Mouse (Mus musculus): ENCODE data around the gene Clec2d.
"Not testable (repeated sequence)": the region's sequence is repeated elsewhere in the genome, so short reads cannot be mapped to it uniquely, and the experiment has no call there.

The Clec2d gene

DNA sequence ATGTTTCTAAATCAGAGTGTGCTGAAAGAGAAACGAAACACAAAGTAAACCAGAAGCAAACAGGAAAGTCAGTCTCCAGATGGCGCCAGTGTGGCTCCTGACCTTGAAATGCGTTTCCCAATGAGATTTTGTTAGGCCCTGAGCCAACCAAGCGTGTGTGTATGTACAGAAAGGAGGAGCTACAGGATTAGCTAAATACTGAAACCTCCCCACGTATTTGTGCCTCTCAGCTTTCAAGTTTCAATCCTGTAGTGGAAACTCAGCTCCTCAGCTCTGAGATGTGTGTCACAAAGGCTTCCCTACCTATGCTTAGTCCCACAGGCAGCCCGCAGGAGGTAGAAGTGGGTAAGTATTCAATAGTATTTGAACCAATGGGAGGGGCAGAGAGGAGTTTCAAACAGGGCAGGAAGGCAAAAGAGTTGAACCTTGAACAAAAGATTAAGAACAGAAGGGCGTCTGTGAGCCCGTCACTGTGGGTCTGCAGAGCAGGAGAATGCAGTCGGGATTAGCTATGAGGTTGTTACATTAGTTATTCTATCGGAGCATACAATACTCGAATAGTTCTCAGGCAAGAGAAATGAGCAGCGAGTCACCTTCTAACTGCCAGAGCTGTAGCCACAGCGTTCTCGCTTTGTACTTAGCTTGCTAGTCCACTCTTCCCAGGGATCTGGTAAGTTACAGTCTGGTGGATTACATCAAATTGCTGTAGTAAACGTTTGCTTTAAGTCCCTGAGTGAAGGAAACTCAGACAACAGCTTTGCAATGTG, at the start of gene Clec2d:
Gene Clec2d, plus strand, starts transcription at position 213 of the 767 bp plus-strand sequence.
- DNase-seq (ENCODE audit: extremely low spot score, low read depth, low spot score) = peak; percentile 41

- no peak for DNase-seq (ENCODE audit: extremely low spot score, low read depth, low spot score)
Measured at GRCm38 (mm10) chr6:129132604-129133341, 47.6 kb upstream of the Clec2d start.

DNA sequence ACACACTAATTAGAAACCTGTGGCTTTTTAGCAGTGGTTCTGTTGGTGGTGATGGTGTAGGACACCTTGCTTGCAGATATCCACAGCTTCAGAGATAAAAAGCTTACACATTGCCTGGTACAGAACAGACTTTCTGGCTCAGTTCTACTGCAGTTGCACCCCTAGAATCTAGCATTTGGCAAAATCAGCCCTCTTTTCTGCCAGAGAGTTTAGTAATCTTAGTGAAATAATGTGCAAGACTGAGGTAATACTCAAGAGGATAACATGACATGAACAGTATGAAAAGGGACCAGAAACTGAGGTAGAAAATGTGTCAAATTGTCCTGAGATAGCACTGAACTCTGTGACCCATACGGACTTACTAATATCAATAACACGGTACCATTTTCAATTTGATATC, 33.6 kb upstream of the Clec2d start:
- DNase-seq (ENCODE audit: extremely low spot score, low read depth, low spot score) = no peak

GRCm38 (mm10) chr6:129160103-129160502, 20.3 kb upstream of the Clec2d start:
- no peak for DNase-seq (ENCODE audit: extremely low spot score, low read depth, low spot score)

GRCm38 (mm10) chr6:129161136-129161535, 19.3 kb upstream of the Clec2d start:
- DNase-seq (ENCODE audit: extremely low spot score, low read depth, low spot score) = no peak

- DNase-seq (ENCODE audit: extremely low spot score, low read depth, low spot score) = no peak
Measured at GRCm38 (mm10) chr6:129161951-129162350, 18.5 kb upstream of the Clec2d start.

DNA sequence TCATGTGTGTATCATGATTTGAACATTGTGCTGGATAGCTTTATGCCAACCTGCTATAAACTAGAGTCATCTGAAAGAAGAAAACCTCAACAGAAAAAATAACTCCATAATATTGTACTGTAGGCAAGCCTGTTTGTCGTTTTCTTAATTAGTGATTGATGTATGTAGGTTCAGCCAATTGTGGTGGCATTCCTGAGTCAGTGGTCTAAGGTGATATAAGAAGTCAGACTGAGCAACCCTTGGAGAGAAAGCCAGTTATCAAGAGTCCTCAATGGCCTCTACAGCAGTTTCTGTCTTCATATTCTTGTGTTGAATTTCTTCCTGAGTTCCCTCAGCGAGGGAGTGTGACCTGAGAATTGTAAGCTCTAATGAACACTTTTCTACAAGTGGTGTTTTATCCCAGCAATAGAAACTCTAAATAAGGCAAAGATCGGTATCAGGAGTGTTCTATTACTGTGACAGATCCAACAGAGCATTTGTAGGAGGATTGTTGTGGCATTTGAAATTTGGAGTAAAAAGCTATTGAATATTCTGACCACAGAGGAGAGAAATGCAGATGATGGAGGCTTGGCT, 17.7 kb upstream of the Clec2d start:
- no peak for DNase-seq (ENCODE audit: extremely low spot score, low read depth, low spot score)

- no peak for DNase-seq (ENCODE audit: extremely low spot score, low read depth, low spot score)
Measured at GRCm38 (mm10) chr6:129163606-129164005, 16.8 kb upstream of the Clec2d start.

DNA sequence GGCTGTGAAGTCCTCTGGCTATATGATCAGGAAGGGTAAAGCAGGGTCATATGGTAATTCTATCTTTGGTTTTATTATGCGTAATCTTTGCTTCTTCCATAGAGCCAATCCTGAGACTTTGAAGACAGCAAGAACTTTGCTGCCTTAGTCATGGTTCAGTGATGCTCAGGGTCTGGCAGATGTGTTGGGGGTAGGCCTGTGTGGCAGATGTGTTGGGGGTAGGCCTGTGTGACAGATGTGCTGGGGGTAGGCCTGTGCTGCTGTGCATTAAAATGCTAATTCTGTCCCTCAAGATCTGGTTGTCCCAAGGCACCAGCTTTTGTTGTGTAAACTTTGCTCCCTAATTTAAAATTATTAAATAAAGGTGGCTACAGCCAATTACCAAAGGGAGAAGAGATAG, 9.5 kb upstream of the Clec2d start:
- DNase-seq (ENCODE audit: extremely low spot score, low read depth, low spot score) = no peak

DNA sequence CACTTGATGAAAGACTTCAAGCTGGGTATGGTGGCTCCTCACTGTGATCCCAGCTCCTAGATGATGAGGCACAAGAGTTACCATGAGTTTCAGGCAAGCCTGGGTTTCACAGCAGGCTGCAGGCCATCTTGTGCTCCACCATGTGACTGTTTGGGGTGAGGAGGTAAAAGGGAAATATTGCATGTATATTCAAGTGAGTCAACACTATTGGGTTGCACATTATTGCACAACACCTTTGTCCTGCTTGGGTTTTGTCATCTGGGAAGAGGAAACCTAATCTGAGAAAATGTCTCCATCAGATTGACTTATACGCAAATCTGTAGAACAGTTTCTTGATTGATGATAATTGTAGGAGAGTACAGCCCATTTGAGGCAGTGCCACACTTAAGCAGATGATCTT, 8.7 kb upstream of the Clec2d start:
- no peak for DNase-seq (ENCODE audit: extremely low spot score, low read depth, low spot score)

- no peak for DNase-seq (ENCODE audit: extremely low spot score, low read depth, low spot score)
Measured at GRCm38 (mm10) chr6:129174836-129175235, 5.6 kb upstream of the Clec2d start.

DNA sequence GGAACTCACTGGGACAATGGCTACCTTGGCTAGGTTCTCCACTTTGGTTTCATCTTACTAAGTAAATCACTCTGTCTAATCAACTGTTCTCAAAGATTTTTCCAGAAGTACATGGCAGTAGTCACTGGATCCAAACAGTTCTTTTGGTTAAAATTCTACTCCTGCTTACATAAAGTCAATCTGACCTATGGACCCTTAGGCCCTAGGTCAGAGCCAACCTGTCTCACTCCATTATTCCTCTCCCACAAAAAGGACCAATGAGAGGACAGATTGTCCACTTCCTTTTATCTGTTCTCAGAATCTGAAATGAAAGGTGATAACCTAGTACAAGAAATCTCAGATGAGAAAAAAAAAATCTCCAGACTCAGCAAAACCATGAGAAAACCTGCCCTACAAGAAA, 4.8 kb upstream of the Clec2d start:
- no peak for DNase-seq (ENCODE audit: extremely low spot score, low read depth, low spot score)

DNA sequence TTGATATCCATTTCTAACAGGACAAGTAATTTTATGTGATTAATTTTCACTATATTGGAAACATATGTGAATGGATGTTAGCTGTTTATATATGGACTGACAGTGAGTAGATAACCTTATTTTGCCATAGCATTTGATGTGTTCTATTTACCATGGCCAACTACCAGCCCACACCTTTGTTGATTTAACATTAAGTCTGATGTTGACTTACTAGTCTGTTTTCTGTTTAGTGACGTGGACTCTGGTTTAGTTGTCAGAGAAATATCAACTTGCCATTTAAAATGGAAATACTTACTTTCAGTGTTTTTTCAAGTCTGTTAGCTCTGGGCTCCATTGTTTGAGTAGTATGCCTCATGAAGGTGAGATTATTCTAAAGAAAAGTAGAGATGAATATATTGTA, 3.8 kb upstream of the Clec2d start:
- DNase-seq (ENCODE audit: extremely low spot score, low read depth, low spot score) = no peak

DNA sequence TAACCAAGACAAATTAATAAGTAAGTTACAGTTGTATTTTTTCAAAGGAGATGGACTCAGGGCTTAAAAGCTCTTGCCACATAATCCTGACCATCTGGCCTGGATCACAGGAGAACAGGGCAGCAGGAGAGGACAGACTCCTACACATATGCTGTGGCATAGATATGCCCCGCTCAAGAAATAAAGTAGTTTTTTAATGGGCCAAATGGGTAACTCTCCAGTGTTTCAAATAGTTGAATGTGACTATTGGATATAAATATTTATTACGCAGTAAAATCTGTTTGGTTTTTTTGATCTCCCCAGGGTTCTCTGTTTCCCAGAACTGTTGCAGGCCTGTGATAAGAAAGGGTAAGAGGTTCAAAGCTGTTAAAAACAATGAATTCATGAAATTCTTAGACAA, 1.1 kb upstream of the Clec2d start:
- no peak for DNase-seq (ENCODE audit: extremely low spot score, low read depth, low spot score)

- not testable (repeated sequence) for DNase-seq (ENCODE audit: extremely low spot score, low read depth, low spot score)
Measured at GRCm38 (mm10) chr6:129179831-129180230, 584 bp upstream of the Clec2d start.

GRCm38 (mm10) chr6:129181249-129181648, 834 bp downstream of the Clec2d start:
- no peak for DNase-seq (ENCODE audit: extremely low spot score, low read depth, low spot score)

- DNase-seq (ENCODE audit: extremely low spot score, low read depth, low spot score) = no peak
Measured at GRCm38 (mm10) chr6:129181683-129182082, 1.3 kb downstream of the Clec2d start.

DNA sequence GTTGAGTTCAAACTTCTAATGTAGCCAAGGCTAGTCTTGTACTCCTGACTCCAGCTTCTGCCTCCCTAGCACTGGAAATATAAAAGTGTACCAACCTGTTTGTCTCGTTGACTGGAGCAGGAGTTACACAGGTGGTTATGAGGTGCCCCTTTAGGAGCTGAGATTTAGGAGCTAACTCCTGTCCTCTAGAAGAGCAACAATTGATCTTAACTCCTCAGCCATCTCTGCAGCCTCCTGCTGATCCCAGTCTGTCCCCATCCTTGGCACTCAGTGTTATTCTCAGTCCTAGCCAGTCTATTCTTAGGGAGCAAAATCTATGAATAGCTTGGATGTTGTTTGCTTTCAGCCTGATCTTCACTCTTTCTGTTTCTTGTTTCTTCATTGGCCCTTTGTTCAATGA, 2.1 kb downstream of the Clec2d start:
- DNase-seq (ENCODE audit: extremely low spot score, low read depth, low spot score) = no peak

GRCm38 (mm10) chr6:129184001-129184400, 3.6 kb downstream of the Clec2d start:
- not testable (repeated sequence) for DNase-seq (ENCODE audit: extremely low spot score, low read depth, low spot score)

DNA sequence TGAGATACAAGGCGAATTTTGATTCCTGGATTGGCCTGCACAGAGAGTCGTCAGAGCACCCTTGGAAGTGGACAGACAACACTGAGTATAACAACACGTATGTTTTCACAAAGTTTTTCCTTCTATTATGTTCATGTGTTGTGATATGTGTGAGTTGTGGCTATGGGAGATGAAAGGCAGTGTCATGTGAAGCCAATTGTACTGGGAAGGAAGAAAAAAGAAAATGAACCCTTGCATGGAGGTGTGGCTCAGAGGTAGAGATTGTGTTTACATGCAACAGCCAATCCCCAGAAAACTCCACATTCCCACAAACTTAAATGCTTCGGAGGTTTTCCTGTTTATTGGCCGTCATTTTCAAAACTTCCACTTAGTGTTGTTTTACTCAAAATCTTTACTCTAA, 4.4 kb downstream of the Clec2d start:
- no peak for DNase-seq (ENCODE audit: extremely low spot score, low read depth, low spot score)

DNA sequence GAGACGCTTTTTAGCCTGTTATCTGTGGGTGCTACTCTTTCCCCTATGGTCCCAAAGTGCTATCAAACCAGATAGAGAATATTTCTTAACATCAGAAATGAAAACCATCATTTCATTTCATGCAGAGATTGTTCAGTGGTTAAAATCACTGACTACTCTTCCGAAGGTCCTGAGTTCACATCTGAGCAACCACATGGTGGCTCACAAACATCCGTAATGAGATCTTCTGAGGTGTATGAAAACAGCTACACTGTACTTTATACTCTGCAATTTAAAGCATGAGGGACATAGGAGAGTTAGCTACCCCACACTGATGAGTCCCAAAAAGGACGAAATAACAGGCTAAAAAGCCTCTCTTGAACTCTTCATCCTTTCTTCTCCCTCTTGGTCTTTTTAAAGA, 5.6 kb downstream of the Clec2d start:
- no peak for DNase-seq (ENCODE audit: extremely low spot score, low read depth, low spot score)
